Mouse (Mus musculus) adrenal gland, adult (tissue): Measurements from ENCODE around the gene Stra6.

Source experiments
- DNase-seq, 2 experiments: peaks; one replicate each; pipeline ENCODE4 v3.0.0; 2022 to 2023; ENCODE audit warnings: low spot score in 1 of 2; ENCODE audit not compliant: inconsistent age in 2 of 2

The Stra6 gene

GRCm38 (mm10) chr9:58092581-58093269 is 29.1 kb downstream of the Stra6 start:
- peak; percentile 65 to 89 for DNase-seq

- no peak for DNase-seq
These were observed 30.2 kb downstream of the Stra6 start for GRCm38 (mm10) chr9:58093776-58094175.

- no peak for DNase-seq
These were observed 32.4 kb downstream of the Stra6 start for GRCm38 (mm10) chr9:58095977-58096376.

- DNase-seq = no peak
These were observed 33.2 kb downstream of the Stra6 start for GRCm38 (mm10) chr9:58096629-58097301.

- peak; percentile 25 to 80 for DNase-seq
These were observed 36.4 kb downstream of the Stra6 start for GRCm38 (mm10) chr9:58099836-58100565.

- no peak for DNase-seq
These were observed 38.4 kb downstream of the Stra6 start for GRCm38 (mm10) chr9:58102013-58102412.

GRCm38 (mm10) chr9:58103647-58104046 is 40.1 kb downstream of the Stra6 start:
- no peak for DNase-seq

- DNase-seq = peak; percentile 45 to 79
These were observed 42.1 kb downstream of the Stra6 start for GRCm38 (mm10) chr9:58105595-58106169.

- peak; percentile 22 to 43 for DNase-seq
These were observed 43.9 kb downstream of the Stra6 start for GRCm38 (mm10) chr9:58107494-58107893.

- no peak for DNase-seq
These were observed 47.2 kb downstream of the Stra6 start for GRCm38 (mm10) chr9:58110787-58111186.

GRCm38 (mm10) chr9:58111431-58111830 is 47.8 kb downstream of the Stra6 start:
- peak; percentile 32 to 76 for DNase-seq

- DNase-seq = no peak
These were observed 48.7 kb downstream of the Stra6 start for GRCm38 (mm10) chr9:58112321-58112751.

- no peak for DNase-seq
These were observed 49.3 kb downstream of the Stra6 start for GRCm38 (mm10) chr9:58112866-58113278.

GRCm38 (mm10) chr9:58113279-58113884 is 49.8 kb downstream of the Stra6 start:
- DNase-seq = no peak

GRCm38 (mm10) chr9:58114019-58114418 is 50.4 kb downstream of the Stra6 start:
- DNase-seq = no peak

- DNase-seq = no peak
These were observed 51.8 kb downstream of the Stra6 start for GRCm38 (mm10) chr9:58115297-58115925.

- no peak for DNase-seq
These were observed 52.5 kb downstream of the Stra6 start for GRCm38 (mm10) chr9:58116024-58116651.

- DNase-seq = no peak
These were observed 55.1 kb downstream of the Stra6 start, which contains the start of gene Ccdc33 for GRCm38 (mm10) chr9:58118671-58119070. Gene Ccdc33 (minus strand): TSS chr9:58118823.

- DNase-seq = no peak
These were observed 61.5 kb downstream of the Stra6 start for GRCm38 (mm10) chr9:58125085-58125484.

GRCm38 (mm10) chr9:58125811-58126210 is 62.2 kb downstream of the Stra6 start:
- no peak for DNase-seq
